Mouse (Mus musculus) G1E (cell line): Measurements from ENCODE around the gene Fgf10.

Experiments
- CTCF ChIP-seq: IDR thresholded peaks from 2 replicates; pipeline ENCODE4 v1.5.1; 2012; ENCODE audit warnings: low read depth, low read length, inconsistent platforms, mixed read lengths
- GATA1 ChIP-seq: IDR thresholded peaks from 2 replicates; pipeline ENCODE4 v1.6.1; 2012; ENCODE audit warnings: borderline replicate concordance, low read length, inconsistent platforms, mixed read lengths

GRCm38 (mm10) chr13:118629661-118630428 is 39.7 kb upstream of the Fgf10 start:
- TF ChIP-seq CTCF = no peak
- no peak for TF ChIP-seq GATA1
